Mouse (Mus musculus): ENCODE data around the gene Ccdc28b.

- TF ChIP-seq POLR2A (IDR thresholded peaks at IDR 0.05; ENCODE audit: borderline replicate concordance, low read depth, low read length) (no peak), CTCF (IDR thresholded peaks at IDR 0.05; ENCODE audit: low read depth, low read length) (no peak)
Measured at GRCm38 (mm10) chr4:129648656-129649055, 24.9 kb upstream of the Ccdc28b start.
